Mouse (Mus musculus): ENCODE measurements at regions not wholly inside any gene's neighbourhood (a gene's known extent, or its start where the extent isn't known, plus 50 kb on each side); places are given as distances from the start of the nearest gene placed in this dataset.

DNA sequence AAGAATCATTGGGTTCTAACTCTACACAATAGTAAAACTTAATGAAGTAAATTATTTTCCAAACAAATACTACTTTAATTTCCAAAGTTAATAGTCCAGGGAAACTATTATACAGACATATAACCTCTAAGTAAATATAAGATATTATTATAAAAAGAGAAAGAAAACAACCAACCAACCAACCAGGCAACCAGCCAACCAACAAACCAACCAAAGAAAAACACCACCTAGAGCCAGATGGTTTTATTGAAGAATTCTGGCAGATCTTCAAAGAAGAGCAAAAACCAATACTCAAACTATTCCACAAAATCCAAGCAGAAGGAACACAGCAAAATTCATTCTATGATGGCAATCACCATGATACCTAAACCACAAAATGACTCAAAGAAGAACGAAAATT is 1418.0 kb upstream of the Pabpc4l start:
- Histone ChIP-seq H3K9me3 (ENCODE audit: control insufficient read depth, low read length) (no peaks in the 10 kb centered on the region), H3K9ac (replicated peaks; ENCODE audit: low read depth, low read length) (no peak overlapping the region), H3K27ac (ENCODE audit: low read length) (no peak overlapping the region), H3K36me3 (ENCODE audit: control insufficient read depth, insufficient read depth) (no peaks in the 10 kb centered on the region), H3K4me3 (replicated peaks; ENCODE audit: low read length) (no peak overlapping the region), H3K4me2 (ENCODE audit: low read length) (no peak overlapping the region), H3K4me1 (replicated peaks; ENCODE audit: control insufficient read depth, insufficient read depth, low read length) (no peaks in the 10 kb centered on the region), H3K27me3 (replicated peaks; ENCODE audit: control insufficient read depth, insufficient read depth, low read length) (no peaks in the 10 kb centered on the region)
- ATAC-seq: no peak
- WGBS: 70% methylated on average over 1 of the region's 1 CpGs

DNA sequence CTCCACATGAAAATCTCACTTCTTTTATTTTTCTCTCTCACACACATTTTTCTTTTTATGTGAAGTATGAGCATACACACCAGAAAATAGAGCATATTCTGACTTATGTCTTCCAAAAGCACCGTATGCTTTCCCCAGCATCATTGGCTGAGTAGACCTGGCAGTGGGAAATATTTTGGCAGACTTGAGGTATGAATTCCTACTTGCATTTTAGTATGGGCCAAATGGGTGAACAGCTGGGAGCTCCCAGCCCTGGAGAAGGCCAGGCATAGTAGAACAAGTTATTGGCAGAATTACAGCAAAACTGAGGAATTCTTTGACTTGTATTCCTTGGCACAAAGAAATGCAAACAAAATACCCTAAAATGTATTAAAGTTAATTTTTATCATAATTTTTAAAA is 1415.6 kb upstream of the Pabpc4l start:
- peak; percentile 97 for ATAC-seq

DNA sequence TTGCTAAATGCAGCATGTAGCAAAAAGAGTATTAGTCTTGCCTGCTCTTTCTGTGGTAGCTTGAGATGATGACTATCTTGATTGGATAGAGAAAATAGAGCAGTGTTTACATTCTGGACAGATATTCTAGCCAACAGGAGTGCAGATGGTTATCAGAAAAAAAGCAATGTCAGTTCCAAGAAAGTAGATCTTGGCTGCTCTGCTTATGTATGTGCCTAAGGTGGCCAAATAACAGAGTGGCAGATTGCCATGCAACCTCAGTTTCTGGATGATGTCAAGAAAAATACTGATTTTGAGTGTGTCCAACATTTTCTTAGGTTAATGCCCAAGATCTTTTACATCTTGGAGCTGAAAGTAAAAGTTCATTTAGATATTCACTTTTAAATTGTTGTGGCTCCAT is 1397.6 kb upstream of the Pabpc4l start:
- no peak overlapping the region for H3K4me3 ChIP-seq (replicated peaks; ENCODE audit: low read length)
- H3K27ac ChIP-seq (ENCODE audit: low read length): no peak overlapping the region
- ATAC-seq: peak; percentile 64; the same call in 1 of the 2 replicates
- H3K4me1 ChIP-seq (replicated peaks; ENCODE audit: control insufficient read depth, insufficient read depth, low read length): no peaks in the 10 kb centered on the region
- H3K27me3 ChIP-seq (replicated peaks; ENCODE audit: control insufficient read depth, insufficient read depth, low read length): no peaks in the 10 kb centered on the region
- H3K9me3 ChIP-seq (ENCODE audit: control insufficient read depth, low read length): no peaks in the 10 kb centered on the region; the same call in 1 of the 2 replicates
- H3K9ac ChIP-seq (replicated peaks; ENCODE audit: low read depth, low read length): no peak overlapping the region
- H3K36me3 ChIP-seq (ENCODE audit: control insufficient read depth, insufficient read depth): no peaks in the 10 kb centered on the region
- H3K4me2 ChIP-seq (ENCODE audit: low read length): no peak overlapping the region

More for the DNA sequence above, 1415.6 kb upstream of the Pabpc4l start:
- H3K9me3 ChIP-seq (ENCODE audit: control insufficient read depth, low read length): no peaks in the 10 kb centered on the region
- WGBS: 64% methylated on average over 1 of the region's 1 CpGs
- H3K27me3 ChIP-seq (replicated peaks; ENCODE audit: control insufficient read depth, insufficient read depth, low read length): no peaks in the 10 kb centered on the region
- no peak overlapping the region for H3K9ac ChIP-seq (replicated peaks; ENCODE audit: low read depth, low read length)
- H3K4me3 ChIP-seq (replicated peaks; ENCODE audit: low read length): no peak overlapping the region
- no peak overlapping the region for H3K4me2 ChIP-seq (ENCODE audit: low read length)
- H3K27ac ChIP-seq (ENCODE audit: low read length): no peak overlapping the region
- H3K36me3 ChIP-seq (ENCODE audit: control insufficient read depth, insufficient read depth): no peaks in the 10 kb centered on the region
- H3K4me1 ChIP-seq (replicated peaks; ENCODE audit: control insufficient read depth, insufficient read depth, low read length): no peaks in the 10 kb centered on the region

DNA sequence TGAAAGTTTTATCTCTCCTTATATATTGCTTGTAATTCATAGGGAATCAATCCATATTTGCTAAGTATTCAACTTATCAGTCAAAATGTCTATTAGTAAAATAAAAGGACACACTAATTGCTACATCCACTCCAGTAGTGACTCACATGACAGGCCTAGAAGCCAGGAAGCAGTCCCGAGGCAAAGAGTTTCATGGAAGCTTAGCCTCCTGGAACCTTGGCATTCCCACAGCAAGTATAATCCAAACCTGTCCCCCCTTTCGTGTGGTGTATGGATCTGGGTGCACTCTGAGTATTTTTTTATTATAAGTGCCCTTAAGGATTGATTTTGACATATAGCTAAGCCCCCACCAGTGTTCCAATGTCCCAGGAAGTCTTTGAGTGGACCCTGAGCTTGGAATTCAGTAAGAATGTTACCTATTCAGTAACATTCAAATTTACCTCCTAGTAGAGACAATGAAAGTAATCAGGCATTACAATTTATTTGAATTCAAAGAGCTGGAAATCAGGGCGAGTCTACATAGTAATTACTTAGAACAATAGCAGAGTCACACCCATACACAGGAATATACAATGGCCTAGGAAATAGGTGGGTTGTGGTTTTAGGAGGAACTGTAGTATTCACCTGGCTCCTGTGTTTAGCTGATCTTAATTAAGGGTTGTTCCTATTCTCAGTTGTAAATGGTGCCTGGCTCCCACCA is 1388.7 kb upstream of the Pabpc4l start:
- Histone ChIP-seq H3K36me3 (ENCODE audit: control insufficient read depth, insufficient read depth) (no peaks in the 10 kb centered on the region), H3K9ac (replicated peaks; ENCODE audit: low read depth, low read length) (no peak overlapping the region), H3K27me3 (replicated peaks; ENCODE audit: control insufficient read depth, insufficient read depth, low read length) (no peaks in the 10 kb centered on the region), H3K4me2 (ENCODE audit: low read length) (no peak overlapping the region), H3K4me1 (replicated peaks; ENCODE audit: control insufficient read depth, insufficient read depth, low read length) (no peaks in the 10 kb centered on the region), H3K4me3 (replicated peaks; ENCODE audit: low read length) (no peak overlapping the region), H3K27ac (ENCODE audit: low read length) (no peak overlapping the region), H3K9me3 (ENCODE audit: control insufficient read depth, low read length) (no peaks in the 10 kb centered on the region)
- 52% methylated on average over 3 of the region's 3 CpGs for WGBS
- ATAC-seq: no peak

DNA sequence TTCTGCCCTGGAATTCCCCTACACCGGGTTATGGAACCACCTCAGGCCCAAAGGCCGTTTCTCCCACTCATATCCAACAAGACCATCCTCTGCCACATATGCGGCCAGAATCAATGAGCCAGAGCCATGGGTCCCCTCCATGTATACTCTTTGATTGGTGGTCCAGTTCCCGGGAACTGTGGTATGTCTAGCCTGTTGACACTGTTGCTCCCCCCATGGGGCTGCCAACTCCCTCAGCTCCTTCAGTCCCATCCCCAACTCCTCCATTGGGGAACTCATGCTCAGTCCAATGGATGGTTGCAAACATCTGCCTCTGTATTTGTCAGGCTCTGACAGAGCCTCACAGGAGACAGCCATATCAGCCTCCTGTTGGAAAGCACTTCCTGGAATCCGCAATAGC is 1370.3 kb upstream of the Pabpc4l start:
- Histone ChIP-seq H3K27ac (ENCODE audit: low read length) (no peak overlapping the region), H3K9me3 (ENCODE audit: control insufficient read depth, low read length) (no peaks in the 10 kb centered on the region), H3K36me3 (ENCODE audit: control insufficient read depth, insufficient read depth) (no peaks in the 10 kb centered on the region), H3K27me3 (replicated peaks; ENCODE audit: control insufficient read depth, insufficient read depth, low read length) (no peaks in the 10 kb centered on the region), H3K4me3 (replicated peaks; ENCODE audit: low read length) (no peak overlapping the region), H3K4me2 (ENCODE audit: low read length) (no peak overlapping the region), H3K9ac (replicated peaks; ENCODE audit: low read depth, low read length) (no peak overlapping the region), H3K4me1 (replicated peaks; ENCODE audit: control insufficient read depth, insufficient read depth, low read length) (no peaks in the 10 kb centered on the region)
- ATAC-seq: no peak
- WGBS: 87% methylated on average over 5 of the region's 5 CpGs

DNA sequence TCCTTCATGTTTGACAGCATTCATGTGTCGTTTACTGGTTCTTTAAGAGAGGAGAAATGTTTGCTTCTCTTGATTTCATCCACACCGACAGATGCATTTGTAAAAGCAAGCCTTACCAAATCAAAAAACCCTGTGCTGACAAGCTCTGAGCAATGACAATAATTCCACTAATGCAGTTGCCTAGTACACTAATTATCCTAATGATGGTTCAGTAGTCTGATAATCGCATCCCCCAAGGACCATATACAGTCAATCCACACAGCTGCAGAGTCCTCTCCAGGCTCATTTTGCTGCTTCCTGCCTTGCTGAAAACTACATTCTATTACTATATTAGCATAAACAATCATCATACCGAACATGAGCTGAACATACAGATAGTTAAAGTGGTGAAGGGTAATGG is 1369.5 kb upstream of the Pabpc4l start:
- peak; percentile 67; the same call in 1 of the 2 replicates for ATAC-seq
- Histone ChIP-seq H3K27ac (ENCODE audit: low read length) (no peak overlapping the region), H3K36me3 (ENCODE audit: control insufficient read depth, insufficient read depth) (no peaks in the 10 kb centered on the region), H3K4me2 (ENCODE audit: low read length) (no peak overlapping the region), H3K9me3 (ENCODE audit: control insufficient read depth, low read length) (no peaks in the 10 kb centered on the region), H3K27me3 (replicated peaks; ENCODE audit: control insufficient read depth, insufficient read depth, low read length) (no peaks in the 10 kb centered on the region), H3K9ac (replicated peaks; ENCODE audit: low read depth, low read length) (no peak overlapping the region), H3K4me1 (replicated peaks; ENCODE audit: control insufficient read depth, insufficient read depth, low read length) (no peaks in the 10 kb centered on the region), H3K4me3 (replicated peaks; ENCODE audit: low read length) (no peak overlapping the region)
- 54% methylated on average over 4 of the region's 4 CpGs for WGBS

All from forebrain, embryonic 16.5 days (tissue).